Mouse (Mus musculus): ENCODE results near the gene Sptbn1.
"Not testable (repeated sequence)": the region's sequence is repeated elsewhere in the genome, so short reads cannot be mapped to it uniquely, and the experiment has no call there.

Gene Sptbn1

GRCm38 (mm10) chr11:30256491-30256890 lies 11.5 kb downstream of the Sptbn1 start:
- no peak for DNase-seq (ENCODE audit: low spot score in 2 of 2)

GRCm38 (mm10) chr11:30255211-30255610 lies 12.8 kb downstream of the Sptbn1 start:
- DNase-seq (ENCODE audit: low spot score in 2 of 2) = not testable (repeated sequence)

- no peak for DNase-seq (ENCODE audit: low spot score in 2 of 2)
Observed at GRCm38 (mm10) chr11:30251294-30251904, 16.6 kb downstream of the Sptbn1 start.

GRCm38 (mm10) chr11:30249452-30250016 lies 18.4 kb downstream of the Sptbn1 start:
- DNase-seq (ENCODE audit: low spot score in 2 of 2) = no peak

GRCm38 (mm10) chr11:30247106-30247505 lies 20.9 kb downstream of the Sptbn1 start:
- DNase-seq (ENCODE audit: low spot score in 2 of 2) = no peak

- DNase-seq (ENCODE audit: low spot score in 2 of 2) = no peak
Observed at GRCm38 (mm10) chr11:30246161-30246560, 21.8 kb downstream of the Sptbn1 start.

- no peak for DNase-seq (ENCODE audit: low spot score in 2 of 2)
Observed at GRCm38 (mm10) chr11:30244172-30244571, 23.8 kb downstream of the Sptbn1 start.

DNA sequence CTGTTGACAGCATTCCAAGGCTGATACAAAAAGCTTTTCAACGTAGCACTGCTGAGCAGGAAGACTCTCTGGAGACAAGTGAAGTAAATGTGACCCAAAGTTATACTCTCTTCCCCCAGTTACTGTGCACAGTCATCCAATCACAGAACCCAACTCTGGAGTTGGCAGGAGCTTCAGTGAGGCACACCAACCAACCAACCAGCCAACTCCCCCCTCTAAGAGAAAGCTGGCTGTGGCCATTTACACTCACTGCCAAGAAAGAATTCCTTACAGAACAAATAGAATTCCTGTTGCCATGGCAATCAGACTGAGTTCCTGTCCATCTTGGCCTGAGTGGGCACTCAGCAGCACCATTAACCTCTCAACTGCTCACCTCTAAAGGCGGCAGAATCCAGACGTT lies 24.4 kb downstream of the Sptbn1 start:
- peak; percentile 23 to 51 for DNase-seq (ENCODE audit: low spot score in 2 of 2)

DNA sequence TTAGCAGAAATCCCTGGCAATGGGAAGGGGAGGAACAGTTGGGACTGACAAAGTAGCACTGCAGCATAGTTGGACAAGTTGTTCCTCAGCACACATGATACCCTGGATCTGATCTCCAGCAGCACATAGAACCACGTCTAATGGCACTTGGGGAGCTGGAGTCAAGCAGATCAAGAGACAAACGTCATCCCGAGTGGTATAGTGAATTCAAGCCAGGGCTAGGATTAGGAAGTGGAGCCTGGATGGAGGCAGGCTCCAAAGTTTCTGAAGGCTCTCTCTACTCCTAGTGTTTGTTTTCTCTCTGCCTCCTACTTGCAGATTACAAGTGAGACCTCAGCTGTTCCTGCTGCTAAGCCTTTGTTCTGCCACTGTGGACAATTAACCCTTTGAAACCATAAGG lies 27.1 kb downstream of the Sptbn1 start:
- no peak for DNase-seq (ENCODE audit: low spot score in 2 of 2)

- DNase-seq (ENCODE audit: low spot score in 2 of 2) = no peak
Observed at GRCm38 (mm10) chr11:30237960-30238359, 30.0 kb downstream of the Sptbn1 start.

DNA sequence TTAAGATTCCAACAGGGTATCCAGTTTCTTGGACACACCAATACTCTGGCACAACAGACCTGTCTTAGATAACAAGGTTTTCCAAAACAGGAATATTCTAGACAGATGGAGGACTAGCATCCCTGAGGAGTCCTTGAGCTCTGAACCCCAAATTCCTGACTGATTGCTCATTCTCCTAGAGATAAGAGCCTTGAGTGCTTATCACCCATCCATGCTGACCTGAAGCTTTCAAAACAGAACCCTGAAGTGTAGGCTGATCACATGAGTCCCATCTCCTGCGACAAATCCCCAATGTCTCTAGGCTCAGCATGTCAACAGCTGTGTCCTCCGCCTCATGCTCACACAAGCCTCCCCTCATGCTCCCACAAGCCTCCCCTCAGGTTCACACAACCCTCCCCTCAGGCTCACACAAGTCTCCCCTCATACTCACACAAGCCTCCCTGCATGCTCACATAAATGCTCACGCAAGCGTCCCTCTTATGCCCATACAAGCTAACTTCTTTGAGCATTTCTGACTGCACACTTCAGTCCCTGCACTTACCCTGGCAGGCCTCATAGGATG lies 31.2 kb downstream of the Sptbn1 start:
- DNase-seq (ENCODE audit: low spot score in 2 of 2) = no peak

DNA sequence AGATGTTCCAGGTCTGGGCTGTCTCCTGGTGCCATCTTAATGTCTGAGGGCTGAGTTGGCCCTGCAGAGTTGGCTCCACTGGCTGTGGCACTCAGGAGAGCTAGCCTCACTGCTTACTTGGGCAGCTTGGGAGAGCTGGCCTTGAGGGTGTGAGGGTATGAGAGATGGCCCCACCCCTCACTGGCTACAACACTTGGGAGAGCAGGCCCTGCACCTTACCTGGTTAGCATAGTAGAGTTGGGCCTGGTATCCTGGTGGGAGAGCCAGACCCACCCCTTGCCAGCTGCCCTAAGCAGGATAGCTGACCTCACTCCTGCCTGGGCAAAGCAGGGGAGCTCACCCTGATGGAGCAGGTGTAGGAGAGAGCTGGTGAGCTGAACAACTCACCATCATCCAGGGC lies 32.3 kb downstream of the Sptbn1 start:
- no peak for DNase-seq (ENCODE audit: low spot score in 2 of 2)

- no peak for DNase-seq (ENCODE audit: low spot score in 2 of 2)
Observed at GRCm38 (mm10) chr11:30235218-30235617, 32.8 kb downstream of the Sptbn1 start.

DNA sequence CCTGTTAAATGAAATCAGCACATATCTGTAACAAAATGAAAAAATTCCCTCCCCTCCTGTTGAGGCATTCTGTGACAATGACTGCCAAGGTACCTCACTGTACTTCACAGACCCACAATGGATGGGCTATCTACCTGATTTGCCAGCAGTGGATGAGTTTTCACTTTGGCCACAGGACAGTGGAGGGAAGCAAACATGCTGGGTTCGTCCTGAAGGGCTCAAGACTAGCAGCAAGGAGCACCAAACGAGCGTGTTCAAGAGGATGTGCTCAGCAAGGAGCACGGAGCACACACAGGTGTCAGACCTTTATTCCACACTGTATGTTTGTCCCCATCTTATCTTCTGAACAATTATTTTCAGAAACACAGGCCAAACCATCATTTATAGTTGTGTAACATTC lies 34.0 kb downstream of the Sptbn1 start:
- no peak for DNase-seq (ENCODE audit: low spot score in 2 of 2)

DNA sequence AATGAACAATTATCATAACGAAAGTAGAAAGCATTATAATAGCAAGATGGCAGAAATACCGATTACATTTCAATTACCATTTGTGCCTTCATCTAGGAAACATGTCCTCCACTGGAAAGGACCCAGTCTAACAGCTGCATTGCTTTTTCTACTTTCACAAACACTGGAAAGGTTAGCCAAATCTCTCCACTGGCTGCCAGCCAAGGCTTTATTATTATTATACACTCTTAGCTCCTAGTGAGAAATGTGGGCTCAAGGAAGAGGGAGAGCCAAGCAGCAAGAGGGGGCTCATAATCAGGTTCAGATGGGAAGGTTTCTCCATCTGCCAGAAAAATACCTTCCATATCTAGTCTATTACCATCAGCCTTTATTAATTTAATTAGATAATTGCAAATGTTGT lies 35.9 kb downstream of the Sptbn1 start:
- no peak for DNase-seq (ENCODE audit: low spot score in 2 of 2)

DNA sequence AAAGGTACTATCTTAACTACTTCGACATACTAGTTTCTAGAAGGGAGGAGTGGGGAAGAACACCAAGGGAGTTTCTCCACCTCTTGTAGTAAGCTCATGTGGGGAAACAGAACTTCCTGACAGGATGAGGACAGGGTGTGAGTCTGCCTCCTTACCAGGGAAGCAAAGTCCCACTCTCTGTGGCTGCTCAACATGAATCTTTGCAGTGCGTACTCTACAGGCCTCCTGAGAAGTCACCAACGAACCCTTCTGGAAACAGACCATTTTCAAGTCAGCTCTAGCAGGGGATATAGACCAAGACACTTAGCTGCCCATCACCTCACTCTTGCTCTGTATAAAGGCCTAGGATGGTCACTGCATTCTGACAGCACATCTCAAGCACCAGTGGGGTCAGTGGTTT lies 36.6 kb downstream of the Sptbn1 start:
- no peak for DNase-seq (ENCODE audit: low spot score in 2 of 2)

DNA sequence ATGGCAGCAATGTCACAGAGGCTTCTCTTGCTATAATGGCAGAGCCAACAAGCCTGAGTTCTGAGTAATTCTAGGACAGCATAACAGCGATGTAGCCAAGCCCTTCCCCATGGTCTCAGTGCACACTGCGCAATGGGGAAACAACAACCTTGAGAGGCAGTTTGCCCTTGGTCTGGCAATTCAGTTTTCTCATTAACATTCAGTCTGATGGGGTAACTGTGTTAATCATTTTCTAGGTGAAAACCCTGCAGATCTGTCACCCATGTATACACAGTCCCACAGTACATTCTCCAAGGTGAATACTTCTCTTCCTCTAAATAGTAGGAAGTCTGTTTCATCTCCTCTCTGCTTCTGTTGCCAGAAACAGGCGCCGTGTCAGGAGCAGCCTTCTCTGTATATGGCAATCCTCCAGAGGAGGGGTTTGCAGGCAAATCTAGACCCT lies 37.6 kb downstream of the Sptbn1 start:
- no peak for DNase-seq (ENCODE audit: low spot score in 2 of 2)

DNA sequence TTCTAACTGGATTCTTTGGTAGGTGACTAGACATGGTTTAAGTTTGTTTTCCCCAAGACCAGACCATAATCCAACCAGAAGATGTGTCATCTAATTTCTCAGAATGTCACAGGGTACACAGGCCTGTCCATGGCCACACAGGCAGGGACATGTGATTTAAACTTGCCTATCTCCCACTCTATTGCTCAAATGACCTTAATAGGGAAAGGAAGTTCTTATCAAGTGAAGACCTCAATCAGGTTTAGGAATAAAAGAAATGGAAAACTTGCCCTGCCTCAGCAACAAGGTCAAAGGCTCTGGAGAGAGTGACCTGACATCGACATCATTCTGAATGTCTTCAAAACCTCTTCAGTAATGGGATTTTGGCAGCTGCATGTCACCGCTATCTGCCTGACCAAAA lies 41.2 kb downstream of the Sptbn1 start:
- no peak for DNase-seq (ENCODE audit: low spot score in 2 of 2)

GRCm38 (mm10) chr11:30224599-30224998 lies 43.4 kb downstream of the Sptbn1 start:
- DNase-seq (ENCODE audit: low spot score in 2 of 2) = no peak

DNA sequence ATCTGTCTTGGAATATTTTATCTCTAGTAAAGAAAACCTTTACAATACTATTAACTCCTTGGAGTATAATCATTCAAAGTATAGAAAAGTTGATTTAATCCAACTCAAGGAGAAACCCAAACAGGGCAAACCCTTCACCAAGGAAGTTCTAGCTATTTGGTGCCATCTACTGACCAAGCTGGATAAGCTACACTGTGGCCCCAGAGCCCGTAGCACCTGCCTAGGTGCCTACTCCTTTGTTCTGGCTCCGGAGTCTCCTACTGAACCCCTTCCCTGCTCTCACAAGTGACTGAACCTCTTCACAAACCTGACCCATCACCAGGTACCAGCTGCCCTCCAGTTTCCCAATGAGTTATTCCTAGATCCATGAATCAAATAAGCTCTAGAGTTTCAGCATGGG lies 45.3 kb downstream of the Sptbn1 start:
- no peak for DNase-seq (ENCODE audit: low spot score in 2 of 2)

- no peak for DNase-seq (ENCODE audit: low spot score in 2 of 2)
Observed at GRCm38 (mm10) chr11:30221043-30221442, 46.9 kb downstream of the Sptbn1 start.

- DNase-seq (ENCODE audit: low spot score in 2 of 2) = no peak
Observed at GRCm38 (mm10) chr11:30218386-30218785, 49.6 kb downstream of the Sptbn1 start.

DNA sequence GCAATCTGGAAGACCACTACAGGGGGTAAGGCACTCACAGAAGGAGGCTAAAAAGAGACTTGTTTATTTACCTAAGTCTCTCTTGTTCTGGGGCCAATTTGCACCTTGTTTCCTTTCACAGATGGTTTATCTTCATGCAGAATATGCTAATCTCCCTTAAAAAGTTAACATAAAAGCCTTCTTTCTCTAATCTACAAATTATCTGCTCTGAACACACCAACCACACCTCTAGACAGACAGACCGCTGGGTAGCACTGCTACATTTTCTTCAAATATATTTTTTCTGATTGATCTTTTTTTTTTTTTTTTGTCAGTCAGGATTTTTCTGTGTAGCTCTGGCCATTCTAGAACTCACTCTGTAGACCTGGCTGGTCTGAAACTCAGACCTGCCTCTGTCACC lies 50.5 kb downstream of the Sptbn1 start:
- no peak for DNase-seq (ENCODE audit: low spot score in 2 of 2)
